Mouse (Mus musculus): ENCODE data around the gene Vangl2.

The Vangl2 gene

DNA sequence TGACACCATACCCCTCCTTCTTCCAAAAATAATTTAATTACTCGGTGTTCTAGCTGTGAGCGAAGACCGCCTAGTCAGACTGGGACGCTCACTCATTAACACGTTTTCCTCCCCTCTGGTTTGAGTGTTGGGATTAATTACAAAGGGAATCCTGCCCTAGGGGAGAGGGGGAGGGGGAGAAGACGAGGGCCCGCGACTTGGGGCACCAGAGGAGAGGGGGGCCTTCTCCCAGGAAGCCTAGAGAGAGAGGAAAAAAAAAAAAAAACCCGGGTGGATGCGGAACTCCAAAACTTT, 488 bp downstream of the Vangl2 start:
- DNase-seq (ENCODE audit: low spot score), result no peak

DNA sequence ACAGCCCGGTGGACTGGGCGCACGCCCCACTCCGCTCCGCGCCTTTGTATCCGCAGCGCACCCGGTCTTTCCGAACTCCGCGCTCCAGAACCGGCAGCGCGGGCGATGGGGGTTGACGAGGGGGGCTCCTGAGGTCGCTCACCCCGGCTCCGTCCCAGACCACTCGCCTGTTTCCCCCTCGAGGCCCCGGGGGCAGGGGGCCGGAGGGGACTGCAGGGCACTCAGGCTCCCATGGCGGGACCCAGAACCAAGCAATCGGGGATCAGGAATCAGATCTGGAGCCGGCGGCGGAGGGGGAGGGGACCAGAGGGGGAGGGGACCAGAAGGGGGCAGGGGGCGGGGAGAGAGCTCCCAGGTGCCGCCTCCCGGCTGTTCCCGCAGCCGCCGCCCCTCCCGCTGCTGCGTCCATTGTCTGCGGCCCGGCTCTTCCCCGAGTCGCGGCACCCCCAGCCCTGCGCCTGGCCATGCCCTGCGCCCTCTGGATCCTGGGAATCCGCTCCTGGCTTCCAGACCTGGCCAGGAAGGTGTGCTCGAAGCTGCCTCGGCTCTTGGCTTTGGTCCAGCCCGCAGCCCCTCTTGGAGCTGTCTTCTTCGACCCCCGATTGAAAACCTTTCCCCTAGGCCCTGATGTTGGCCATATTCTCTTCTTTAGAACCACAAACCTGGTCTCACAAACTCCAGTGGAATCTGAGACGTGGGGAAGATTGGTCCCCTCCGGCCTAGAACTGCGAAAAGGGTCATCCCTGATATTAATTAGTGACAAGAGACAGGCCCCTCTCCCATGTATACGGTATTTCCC, 1.0 kb downstream of the Vangl2 start:
- peak; percentile 46 for DNase-seq (ENCODE audit: low spot score)

DNA sequence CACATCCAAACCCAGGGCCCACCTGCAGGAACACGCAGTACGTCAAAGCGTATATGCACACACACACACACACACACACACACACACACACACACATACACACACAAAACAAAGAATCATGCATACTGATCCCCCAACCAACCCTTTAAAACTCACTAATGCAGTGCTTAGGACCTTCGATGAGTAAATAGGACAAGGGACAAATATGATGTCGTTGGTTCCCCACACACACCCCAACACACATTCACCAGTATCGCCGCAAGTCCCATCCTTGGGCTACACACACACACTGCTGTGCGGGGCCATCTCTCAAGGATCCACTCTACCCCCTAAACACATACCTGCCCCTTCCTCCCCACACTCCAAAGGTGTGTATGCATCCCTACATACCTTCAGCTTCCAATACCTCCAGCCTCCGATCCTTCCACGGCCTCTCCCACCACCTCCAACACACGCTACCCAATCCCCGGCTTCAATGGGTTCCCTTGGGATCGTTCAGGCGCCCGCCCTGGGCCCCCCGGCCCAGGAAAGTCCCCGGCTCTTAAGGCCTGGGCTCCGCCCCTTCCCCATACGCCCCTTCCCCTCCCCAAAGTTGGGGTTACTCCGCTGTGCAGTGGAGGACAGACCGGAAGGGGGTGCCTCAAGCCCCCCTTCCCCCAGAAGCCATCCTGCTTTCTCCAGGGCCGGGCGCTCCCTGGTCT, 1.9 kb downstream of the Vangl2 start:
- DNase-seq (ENCODE audit: low spot score), result no peak

DNA sequence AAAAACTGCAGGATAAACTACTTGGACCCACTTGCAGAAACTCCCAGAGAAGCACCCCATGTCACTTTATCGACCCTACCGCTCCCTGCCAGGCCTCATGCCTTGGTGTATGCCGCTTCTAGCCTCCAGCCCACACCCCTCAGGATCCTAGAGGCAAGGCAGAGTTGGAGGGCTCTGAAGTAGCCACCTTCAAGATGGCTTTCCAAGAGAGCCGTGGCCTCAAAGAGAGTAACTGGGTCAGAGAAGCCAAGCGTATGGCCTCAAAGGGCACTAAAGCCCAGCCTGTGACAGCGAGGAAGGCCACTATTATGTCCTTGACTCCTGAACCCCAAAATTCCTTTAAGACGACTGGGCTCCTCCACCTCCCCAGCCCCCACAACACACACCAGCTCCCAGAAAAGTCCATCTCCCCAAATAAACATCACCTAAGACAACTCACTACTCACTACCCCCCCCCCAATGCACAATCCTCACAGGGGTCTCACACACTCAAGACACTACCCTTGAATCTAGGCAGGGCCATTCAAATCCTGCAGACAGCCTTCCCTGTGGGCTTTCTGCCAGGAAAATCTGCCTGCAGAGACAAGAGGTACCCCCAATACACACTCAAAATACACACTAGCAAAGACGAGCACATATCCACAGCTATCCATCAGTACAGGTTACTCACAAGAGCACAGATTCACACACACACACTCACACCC, 2.9 kb downstream of the Vangl2 start:
- no peak for DNase-seq (ENCODE audit: low spot score)

DNA sequence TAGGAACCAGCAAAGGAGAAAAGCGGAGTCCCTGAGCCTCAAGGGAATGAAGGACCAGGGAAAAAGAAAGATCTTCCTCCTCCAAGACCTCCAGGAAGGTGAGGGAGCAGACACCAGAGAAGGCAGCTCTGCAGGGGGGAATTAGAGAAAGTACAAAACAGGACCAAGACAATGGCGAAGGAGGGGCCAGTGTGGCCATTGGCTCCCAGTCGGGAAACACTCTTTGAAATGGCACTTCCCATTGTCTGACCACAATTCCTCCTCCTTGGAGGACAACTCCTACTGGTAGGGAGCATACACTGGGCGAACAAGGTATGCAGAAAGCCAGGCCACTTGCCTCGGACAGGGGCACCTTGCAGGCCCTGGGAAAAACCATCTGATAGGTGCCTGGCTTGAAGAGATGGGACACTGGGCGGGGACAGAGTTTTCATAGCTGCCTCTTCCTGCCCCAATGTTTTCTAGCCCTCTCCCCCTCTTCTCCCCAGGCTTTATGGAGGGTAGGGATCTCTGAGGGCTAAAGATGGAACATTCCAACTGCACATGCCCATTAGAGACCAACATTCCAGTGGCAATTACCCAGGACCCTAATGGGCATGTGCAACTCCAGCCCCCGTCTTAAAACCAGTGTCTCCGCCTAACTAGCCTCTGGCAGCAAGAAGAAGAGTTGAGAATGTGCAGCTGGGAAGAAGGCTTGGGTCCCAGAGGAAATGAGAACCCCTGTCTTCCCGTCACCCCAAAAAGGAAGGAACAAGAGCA, 3.9 kb downstream of the Vangl2 start:
- no peak for DNase-seq (ENCODE audit: low spot score)

DNA sequence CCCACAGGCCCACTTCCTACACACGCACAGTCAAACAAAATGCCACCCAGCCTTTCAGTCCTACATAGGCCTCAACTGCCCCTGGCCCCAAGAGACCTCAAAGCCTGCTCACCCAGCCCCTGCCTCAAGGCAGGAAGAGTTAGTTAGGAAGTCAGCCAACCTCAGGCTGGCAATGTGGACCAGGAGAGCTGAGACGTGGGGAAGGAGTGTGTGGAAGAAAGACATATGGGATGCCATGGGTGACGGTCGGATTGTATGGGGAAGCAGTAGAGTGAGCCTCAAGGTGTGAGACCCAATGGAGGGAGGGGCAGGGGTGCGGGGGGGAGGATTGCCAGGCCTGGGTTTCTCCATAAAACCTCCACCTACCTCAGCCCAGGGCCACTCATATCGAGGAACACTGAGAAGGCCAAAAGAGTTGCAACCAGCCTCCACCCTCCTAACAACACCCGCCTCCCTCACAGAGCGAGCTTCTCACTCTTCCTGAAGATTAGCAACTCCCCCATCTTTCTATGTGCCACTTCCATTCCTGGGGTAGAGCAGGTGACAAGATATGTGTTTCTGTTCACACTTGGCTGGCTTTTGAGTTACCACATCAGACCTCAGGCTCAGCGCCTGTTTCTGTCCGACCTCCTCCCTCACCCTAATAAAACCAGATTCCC, 8.3 kb downstream of the Vangl2 start:
- DNase-seq (ENCODE audit: low spot score), result no peak

DNA sequence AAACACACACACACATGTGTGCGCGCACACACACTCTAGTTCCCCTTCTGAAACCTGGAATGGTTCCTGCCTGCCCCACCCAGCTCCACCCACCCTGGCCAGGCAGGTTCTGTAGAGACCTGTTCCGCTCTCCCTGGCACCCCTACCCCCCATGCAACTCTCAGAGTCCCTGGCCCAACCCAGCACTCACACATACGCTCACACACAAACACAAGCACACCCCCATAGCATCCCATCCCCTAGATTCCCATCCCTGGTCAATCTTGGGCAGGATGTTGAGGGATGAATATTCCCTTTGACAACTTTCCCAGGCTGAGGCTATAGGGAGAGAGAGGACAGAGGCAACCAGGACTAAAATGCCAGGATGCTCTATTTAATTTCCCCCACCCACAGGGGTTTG, 8.9 kb downstream of the Vangl2 start:
- no peak for DNase-seq (ENCODE audit: low spot score)

DNA sequence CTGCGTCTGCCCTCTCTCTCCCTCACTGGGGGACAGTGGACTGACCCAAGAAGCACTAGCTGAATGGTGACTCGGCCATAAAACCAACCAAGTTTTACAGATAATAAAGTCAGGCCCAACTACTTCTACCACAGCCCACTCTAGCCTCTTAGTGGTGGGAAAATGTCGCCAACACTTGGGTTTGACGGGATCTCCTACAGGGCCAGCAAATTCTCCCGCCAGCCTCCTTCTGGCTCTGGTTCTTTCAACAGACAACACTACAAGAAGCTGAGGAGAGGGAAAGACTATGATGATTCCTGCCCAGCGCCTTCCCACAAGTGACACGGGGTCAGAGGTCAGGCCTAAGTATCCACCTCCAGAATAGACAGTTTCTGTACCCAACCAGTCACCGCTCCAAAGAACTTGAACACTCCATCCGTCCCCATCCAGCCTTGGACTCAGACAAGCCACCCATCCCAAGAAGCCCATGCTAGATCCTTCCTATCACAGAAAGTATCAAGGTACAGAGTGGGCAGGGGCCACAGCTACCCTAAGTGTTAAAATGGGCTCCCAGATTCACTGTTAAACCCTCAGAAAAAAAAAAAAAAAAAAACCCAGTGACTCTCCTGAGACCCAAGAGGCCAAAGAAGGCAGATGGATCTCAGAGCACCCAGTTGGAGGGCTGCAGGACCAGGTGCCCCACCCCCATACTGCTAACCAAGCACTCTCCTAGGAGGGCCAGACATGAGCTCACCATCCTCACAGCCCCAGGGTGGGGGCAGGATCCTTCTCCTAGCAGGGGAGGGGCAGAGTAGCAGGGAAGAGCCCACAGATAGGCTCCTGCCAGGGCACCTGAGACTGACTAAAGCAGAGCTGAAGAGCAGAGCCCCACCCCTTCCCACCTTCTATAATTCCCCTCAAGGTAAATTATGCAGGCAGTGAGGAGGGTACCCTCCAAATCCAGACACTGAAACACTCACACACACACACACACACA, 9.6 kb downstream of the Vangl2 start:
- no peak for DNase-seq (ENCODE audit: low spot score)

DNA sequence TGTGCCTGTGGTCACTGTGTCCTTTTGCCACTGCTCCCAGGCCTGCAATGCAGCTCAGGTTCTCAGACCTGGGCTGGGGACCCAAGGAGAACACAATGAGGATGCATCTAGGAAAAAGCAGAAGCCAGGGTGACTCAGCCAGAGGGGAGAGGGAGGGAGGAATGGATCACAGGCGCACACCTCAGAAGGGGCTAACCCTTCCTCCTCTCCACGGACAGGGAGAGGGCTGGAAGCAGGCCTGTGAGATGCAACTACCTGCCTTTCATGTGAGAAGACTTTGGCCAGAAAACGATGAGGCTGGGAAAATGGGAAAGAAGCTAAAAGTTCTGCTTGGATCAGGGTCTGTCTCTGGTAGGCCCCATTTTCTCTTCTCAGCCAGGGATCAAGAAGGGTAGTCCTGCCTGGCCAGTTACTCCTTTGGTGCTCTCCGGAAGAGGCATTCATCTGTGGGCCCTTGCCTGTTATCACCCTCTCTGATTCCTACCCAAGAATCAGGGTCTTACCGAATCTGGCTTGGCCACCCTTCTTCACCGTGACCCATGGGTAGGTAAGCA, 10.7 kb downstream of the Vangl2 start:
- no peak for DNase-seq (ENCODE audit: low spot score)

DNA sequence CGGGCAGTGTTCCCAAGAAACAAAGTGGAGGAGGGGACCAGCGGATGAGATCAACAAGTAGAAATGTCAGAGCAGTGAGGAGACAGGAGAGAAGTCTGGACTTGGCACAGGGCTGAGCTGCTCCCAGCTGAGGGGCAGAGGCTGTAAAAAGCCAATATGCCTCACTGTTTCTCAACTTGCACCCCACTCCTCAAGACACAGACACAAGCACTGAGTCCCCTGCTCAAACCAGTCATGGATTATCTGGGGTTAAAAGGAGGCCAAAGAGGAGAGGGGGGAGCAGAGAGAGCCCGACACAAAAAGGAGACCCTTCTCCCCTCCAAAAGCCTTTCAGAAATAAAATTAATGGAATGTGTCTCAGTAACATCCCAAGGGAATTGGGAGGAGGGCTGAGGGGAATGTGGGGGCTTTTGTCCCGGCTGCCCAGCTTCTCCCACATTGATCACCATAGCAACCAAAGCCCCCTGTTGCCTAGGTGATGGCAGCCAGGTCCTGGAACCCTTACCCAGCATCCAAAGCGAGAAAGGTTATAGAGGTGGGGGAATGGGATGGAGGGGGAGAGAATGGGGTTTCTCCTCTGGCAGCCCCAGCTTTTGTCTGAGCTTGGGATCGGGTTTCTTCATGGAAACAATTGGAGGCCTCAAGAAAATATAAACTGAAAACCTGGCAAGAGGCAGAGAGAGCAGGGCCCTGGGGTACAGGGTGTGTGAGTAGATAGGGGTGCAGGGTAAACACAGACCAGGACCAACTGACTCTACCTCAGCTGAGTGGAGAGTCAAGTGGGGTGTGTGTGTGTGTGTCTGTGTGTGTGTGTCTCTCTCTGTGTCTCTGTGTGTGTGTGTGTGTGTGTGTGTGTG, 11.4 kb downstream of the Vangl2 start:
- no peak for DNase-seq (ENCODE audit: low spot score)

DNA sequence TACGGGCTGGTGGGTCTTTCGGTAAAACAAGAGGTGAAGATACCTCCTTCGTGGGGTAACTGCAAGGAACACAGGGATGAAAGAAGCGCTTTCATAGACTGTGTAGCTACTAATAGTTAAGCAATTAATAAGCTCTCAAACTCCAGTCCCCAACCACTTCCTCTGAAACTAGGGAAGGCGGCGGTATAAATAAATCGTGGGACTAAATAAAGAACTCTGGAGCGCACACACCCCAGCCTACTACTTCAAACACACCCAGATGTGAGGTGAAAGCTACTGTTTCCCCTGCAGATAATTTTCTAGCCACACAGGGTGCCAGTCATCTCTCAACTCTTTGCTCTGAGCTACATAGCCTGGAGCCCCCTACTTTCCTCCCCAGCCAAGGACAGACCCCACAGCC, 12.2 kb downstream of the Vangl2 start:
- DNase-seq (ENCODE audit: low spot score), result no peak

DNA sequence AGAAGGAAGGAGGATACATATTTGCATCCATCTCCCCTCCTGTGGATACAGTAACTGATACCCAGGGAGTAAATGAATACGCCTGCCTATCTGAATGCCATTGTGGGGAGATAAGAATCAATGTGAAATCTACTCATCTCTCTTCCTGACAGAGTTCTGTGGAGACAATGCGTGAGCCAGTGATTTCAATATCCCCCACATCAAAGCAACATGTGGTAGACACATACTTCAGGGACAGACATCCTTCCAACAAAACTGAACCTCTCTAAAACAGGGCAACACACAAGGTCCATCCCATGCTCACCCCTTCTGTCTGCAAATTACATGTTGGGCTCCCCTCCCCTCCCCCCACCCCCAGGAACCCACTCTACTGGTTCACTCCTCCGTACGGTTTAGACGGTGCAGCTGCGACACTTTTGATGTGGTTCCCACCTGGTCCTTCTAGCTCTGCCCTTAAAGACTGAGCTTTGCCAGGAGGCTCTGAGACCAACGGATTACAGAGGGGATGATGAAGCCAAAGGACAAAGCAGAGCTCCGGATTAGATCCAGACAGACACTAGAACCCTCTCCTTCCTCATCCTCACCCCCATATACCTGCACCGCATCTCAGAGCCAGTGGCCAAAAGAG, 12.8 kb downstream of the Vangl2 start:
- no peak for DNase-seq (ENCODE audit: low spot score)

DNA sequence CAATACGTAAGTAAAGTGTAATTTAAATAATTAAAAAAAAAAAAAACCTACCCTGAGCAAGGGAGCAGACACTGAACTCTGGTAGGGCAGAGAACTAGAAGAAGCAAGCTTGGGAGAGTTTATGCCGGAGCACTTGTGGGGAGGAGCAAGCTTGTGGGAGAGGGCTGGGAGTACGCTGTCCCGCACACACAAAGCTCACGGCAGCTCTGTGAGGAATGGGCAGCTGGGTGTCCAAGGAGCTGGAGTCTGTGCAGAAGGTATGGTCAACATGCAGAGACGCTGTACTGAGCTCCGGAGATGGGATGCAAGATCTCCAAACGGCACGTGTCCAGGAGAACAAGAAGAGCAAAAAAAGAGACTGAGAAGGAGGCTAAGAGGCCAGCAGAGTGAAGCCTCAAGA, 13.5 kb downstream of the Vangl2 start:
- DNase-seq (ENCODE audit: low spot score), result no peak

DNA sequence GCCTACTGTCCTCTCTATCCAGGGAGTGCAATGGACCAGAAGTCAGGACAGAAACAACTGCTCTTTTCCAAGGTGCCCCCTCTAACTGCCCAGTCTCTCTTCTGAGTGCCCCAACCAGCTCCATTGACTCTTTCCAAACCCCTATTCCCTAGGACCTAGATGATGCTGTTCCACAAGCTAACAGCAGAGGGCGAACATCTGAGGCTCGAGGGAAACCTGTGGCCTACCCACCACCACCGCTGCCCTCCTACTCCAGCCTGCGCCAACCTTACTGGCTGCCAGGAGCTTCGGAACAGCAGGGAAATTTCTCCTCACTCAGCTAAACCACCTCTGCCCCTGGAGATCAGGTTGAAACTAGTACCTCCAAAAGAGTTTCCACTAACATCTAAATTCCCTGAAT, 16.2 kb downstream of the Vangl2 start:
- peak; percentile 12 for DNase-seq (ENCODE audit: low spot score)

DNA sequence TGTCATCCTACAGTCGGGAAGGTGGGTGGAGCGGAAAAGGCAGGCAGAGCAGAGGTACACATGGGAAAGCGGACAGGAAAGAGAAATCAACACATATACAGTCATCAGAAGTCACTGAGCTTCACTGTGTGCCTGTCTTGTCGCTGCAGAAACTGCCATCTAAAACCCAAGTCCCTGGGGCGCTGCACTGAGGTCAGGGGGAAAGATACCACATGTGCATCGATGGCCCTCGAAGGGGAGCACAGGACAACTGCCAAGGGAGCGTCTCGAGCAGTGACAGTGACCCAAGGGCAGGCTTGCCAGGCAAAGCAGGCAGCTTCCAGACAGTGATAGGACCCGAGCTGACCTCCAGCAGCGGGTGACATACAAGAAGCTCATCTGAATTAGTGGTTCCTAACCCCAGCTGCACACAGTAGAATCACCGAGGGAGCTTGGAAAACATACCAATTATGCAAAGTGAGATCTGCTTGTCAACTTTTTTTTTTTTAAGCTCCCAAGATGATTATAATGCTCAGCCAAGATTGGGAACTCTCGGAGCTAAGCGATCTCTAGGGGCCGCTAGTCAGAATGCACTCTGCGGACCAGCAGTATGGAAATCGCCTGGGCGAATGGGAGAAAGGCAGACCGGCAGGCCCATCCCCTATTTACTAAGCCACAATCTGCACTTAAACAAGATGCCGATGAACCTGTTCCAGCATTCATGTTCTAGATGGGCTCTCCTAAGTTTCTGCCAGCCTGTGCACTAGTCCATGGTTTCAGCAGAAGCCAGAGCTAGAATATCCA, 18.0 kb downstream of the Vangl2 start:
- DNase-seq (ENCODE audit: low spot score), result no peak

DNA sequence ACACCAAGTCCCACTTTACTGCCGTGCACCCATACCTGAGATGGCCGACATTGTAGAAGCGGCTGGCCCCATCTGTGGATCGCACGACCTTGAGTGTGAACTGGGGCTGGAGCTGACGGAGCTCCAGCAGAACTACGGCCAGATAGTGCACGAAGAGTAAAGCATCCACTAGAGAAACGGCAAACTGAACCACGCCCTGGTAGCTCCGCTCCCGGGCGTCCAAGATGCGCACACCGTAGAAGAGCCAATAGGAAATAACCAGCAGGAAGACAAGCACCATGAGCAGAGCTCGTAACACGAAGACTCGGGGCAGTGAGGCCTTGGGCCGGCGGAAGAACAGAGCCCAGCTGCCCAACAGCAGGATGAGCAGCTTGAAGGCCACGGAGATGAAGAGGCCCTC, 18.8 kb downstream of the Vangl2 start:
- no peak for DNase-seq (ENCODE audit: low spot score)

DNA sequence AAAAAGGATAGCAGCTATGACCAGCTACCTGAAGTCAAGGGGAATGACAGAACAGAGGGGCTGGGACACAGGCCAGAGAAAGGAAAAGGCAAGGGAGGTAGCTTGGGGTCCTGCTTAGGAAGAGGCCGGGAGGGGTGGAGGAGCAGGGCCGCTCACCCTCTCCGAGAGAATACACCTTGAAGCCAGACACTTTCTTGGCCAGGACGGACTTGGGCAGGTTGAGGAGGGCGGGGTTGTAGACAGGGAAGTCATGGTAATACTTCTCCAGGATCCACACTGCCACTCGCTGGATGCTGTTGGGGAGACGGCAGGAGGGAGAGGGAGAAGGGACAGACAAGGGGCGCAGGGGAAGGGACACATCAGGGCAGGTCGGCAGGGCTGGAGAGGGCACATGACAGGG, 19.9 kb downstream of the Vangl2 start:
- DNase-seq (ENCODE audit: low spot score), result no peak

DNA sequence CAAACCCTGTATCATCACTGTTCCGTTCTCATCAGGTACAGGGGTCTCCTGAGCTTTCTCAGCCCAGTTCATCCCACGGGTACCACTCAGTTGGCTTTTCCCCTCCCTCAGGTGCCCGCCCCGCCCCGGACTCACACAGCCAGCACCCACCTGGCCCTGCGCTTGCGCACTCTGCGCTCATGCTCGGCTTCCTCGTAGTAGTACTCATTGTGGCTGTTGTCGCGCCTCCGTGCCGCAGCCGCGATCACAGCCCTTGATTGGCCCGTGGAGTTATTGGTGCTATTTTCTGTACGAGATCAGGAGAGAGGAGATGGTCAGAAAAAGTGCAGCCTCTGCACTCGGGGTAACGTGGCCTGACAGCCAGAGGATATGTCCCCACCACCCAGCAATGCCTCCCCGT, 20.5 kb downstream of the Vangl2 start:
- DNase-seq (ENCODE audit: low spot score), result no peak
